Mouse (Mus musculus) thymus, postnatal 36 days (tissue): Measurements from ENCODE around the gene H2-M5.
"Not testable (repeated sequence)": the region's sequence is repeated elsewhere in the genome, so short reads cannot be mapped to it uniquely, and the experiment has no call there.

Source experiments
- DNase-seq, 2 experiments: peaks; one replicate each; pipeline ENCODE4 v3.0.0; 2022; ENCODE audit warnings: mixed read lengths in 2 of 2

Gene H2-M5

DNA sequence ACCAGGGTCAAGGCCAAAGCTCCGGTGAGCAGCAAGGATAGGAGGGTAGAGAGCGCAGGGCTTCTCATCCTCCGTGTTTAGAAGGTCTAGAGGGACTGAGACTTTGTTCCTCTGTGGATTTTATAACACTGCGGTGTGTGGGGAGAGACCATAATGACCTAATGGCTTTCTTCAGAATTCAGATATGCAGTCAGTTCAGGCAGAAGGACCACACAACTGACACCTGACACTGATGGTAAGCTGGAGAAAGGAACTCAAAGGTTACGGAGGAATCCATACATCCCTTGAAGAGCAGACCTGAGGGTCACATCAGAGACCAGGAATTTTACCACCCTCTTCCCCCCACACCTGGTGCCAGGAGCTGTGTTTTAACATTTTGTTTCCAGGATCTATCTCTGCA lies at the start of gene H2-M5:
TSS of gene H2-M5 (minus strand) at position 101 of the 400 bp plus-strand sequence.
- no peak for DNase-seq

DNA sequence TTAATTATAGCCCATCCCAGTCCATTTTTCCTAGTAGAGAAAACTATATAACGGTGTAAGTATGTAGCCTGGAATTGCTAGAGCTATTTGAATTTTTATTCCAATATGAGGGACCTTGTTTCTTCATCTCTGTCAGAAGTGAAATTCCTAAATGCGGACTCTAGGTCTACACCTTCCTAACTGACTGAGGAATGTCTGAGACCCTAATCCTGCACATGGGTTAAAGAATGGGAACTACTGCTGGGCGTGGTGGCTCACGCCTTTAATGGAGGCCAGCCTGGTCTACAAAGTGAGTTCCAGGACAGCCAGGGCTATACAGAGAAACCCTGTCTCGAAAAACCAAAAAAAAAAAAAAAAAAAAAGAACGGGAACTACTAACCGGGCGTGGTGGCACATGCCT lies 39.8 kb upstream of the H2-M5 start:
- no peak for DNase-seq

DNA sequence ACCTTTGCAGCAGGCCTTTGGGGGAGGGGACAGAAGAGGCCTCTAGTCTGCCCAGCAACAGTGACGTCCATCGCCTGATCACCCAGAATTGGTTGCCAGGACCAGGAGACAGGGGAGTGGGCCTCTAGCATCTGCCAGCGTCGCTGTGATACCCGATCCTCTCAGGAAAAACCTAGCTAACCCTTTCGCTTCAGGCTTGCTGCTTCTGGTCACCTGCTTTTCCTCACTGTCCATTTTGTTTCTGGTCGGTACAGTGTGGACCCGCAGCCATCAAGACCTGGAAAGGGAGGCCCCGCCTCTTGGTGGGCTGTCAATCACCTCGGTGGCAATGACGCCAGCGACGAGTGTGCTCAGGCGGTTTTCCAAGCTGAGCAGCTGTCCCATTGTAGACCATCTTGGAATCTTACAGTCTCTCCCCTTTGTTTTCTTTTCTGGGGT lies 39.4 kb upstream of the H2-M5 start:
- peak; percentile 72 to 78 for DNase-seq

DNA sequence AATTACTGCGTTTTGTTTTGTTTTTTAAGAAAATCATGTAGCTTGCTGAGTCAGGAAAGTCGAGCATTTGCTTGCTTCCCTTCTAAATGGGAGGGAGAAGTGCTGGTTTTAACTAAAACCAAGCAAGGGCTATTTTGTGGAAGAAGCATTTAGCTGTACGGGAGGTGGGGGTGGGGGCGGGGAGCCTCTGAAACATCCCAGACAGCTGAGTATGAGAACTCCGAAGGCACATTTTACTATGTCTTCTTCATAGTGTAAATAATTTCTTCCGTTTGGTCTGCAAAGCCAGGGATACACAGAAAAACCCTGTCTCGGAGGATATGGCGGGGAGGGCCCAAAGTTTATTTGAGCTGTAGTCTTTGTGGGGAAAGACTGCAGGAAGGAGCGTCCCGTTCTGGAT lies 38.9 kb upstream of the H2-M5 start:
- no peak for DNase-seq

DNA sequence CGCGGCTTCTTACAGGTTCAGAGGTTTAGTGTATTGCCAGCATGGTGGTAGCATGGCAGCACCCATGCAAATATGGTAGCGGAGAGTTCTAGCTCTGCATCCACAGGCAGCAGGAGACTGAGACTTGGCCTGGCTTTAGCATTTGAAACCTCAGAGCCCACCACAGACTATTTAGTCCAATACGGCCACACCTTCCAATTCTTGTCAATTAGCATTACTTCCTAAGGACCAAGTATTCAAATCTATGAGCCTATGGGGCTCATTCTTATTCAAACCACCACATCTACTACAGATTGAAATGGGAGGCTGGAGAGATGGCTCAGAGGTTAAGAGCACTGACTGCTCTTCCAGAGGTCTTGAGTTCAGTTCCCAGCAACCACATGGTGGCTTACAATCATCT lies 38.1 kb upstream of the H2-M5 start:
- DNase-seq: no peak

DNA sequence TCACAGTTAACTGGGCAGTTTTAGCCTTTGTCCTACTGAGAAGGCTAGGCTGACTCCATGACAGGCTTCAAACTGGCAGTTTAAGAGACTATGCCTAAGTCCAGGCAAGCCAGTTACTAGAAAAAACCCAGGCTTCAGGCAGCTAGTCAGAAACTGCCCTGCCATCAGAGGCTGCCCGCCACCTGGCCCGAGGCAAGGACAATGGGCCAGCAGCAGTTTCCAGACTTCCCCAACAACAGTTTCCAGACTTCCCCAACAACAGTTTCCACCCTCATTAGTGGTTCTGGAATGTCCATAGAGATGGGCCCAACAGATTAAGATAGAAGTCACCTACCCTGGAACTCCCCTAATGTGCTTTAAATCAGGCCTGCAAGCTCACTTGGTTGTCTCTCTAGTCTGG lies 37.1 kb upstream of the H2-M5 start:
- no peak for DNase-seq

DNA sequence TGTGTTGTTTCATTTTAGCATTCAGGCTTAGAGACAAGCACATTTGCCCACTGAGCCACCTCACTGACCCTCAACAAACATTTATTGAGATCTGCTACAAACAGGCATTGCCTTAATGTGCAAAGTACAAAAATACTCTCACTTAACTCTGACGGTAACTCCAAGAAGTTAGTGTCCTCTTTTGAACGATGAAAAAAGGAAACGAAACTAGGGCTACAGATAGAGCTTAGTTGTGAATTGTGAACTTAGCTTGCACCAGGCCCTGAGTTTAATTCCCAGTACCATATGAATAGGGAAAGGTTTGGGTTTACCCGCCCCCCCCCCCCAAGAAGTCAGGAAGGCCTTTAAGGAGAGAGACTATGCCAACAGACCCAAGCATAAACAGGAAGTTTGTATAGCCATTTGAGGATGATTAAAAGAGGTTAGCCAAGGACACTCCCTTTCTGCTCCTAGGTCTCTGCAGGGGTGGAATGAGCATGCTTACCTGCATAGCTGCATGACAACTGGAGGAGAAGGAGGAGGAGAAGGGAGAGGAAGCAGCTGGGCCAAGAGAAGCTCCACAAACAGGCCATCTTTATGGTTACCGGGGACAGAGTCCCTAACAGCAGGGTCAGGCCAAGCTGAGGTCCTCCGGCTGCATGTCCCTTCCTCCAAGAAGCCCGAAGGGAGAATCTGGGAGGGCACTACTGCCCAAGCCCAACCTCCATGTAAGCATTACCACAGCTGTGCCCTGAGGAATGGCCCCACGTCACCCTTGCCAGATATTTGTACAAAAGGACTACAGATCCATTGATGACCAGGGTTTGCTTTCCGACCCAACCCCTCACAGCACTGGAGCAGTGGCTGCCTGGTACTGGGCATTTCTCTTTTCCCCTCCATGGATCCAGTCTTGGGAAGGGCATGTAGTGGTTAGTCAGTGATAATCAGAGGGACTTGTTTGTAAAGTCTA lies 33.6 kb upstream of the H2-M5 start, which contains the start of gene Mog:
TSS of gene Mog (minus strand) at position 771 of the 949 bp plus-strand sequence.
- DNase-seq: no peak

DNA sequence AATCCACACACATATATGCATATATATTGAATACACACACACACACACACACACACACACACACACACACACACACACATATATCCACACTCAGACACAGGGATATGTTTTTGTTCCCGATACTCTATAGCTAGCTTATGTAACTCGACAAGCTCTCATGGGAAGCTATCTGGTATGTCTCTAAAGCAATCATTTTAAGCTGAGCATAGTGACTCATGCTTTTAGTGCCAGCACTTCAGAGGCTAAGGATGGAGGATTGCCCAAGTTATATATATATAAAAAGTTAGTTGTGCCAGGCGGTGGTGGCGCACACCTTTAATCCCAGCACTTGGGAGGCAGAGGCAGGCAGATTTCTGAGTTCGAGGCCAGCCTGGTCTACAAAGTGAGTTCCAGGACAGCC lies 29.9 kb upstream of the H2-M5 start:
- not testable (repeated sequence) for DNase-seq

DNA sequence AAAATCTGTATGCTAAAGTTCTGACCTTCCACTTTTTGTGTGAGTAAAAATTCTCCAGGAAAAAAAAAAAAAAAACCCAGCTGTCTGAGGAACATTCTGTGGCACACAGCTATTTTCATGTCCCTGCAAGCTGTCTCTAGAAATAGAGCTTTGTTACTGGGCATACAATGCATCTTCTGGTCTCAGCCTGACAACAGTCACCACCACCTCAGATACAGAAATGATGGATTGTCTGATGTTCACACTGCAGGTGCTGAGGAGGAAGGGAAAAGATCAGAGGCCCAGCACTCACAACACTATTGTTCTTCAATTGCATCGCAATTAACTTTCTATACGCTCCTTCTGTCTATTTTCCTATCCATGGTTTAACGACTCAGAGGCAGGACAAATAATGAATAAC lies 29.0 kb upstream of the H2-M5 start:
- DNase-seq: no peak

DNA sequence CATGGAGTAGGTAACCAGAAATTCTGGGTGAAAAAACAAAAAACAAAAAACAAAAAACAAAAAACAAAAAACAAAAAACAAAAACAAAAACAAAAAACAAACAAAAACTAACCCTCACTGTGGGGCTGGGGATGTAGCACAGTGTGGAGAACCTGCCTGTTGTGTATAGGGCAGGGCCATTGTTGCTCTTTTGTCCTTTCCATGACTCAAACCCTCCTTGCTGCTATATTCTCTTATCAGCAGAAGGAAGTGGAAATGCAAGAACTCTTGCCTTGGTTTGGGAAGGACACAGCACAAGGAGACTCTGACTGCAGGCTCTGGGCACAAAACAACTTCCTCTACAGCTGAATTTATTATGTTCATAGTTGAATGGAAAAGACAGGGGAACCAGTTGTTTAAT lies 27.0 kb upstream of the H2-M5 start:
- DNase-seq: no peak

DNA sequence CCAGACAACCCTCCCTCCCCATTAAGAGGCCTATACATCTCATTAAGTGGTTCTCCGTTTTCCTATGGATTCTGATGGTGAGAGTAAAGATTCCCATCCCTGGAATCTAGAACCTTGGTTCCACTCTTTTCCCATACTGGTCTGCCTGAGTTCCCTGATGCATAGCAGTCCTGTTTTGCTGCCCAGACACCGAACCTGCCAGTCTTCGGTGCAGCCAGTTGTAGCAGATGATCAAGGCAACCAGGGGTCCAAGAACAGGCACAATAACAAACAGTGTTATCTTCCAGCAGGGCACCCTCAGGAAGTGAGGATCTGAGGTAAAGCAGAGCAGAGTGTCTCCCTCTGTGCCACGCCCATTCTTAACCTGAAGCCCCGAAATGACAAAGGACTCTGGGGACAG lies 22.8 kb upstream of the H2-M5 start:
- no peak for DNase-seq

DNA sequence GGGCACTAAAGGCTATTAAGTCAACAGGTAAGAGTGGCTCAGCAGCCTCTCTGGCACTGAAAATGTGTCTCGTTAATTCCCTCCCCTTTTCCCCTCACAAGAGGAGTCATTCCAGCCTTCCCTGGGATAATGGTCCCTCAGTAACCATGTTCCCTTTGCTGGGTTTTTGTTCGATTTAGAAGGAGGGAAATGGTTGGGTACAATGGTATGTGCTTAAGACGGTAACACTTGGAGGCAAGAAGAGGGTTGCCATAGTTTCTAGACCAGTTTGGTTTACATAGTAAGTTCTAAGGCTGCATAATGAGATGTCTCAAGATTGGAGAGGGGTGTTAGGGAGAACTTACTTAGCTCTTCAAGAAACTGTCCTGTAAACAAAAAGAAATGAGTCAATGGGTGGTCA lies 22.4 kb upstream of the H2-M5 start:
- no peak for DNase-seq

DNA sequence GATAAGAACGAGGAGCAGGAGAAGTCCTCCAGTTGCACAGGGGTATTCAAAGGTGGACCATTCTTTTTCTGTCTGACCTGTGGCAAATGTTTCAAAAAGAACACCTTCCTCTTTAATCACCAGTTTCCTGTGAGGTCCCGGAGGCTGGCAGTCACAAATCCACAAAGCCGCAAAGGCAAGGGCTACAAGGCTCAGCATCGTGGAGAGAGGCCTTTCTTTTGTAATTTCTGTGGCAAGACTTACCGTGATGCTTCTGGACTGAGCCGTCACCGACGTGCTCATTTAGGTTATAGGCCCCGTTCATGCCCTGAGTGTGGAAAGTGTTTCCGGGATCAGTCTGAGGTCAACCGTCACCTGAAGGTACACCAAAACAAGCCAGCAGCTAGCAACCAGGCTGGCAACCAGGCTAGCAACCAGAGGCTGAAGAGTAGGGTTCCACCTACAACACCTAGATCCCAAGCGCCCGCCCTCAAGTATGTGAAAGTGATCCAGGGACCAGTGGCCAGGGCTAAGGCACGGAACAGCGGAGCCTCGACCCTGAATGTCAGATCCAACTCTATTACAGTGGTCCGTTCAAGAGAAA lies 20.2 kb upstream of the H2-M5 start:
- no peak for DNase-seq

DNA sequence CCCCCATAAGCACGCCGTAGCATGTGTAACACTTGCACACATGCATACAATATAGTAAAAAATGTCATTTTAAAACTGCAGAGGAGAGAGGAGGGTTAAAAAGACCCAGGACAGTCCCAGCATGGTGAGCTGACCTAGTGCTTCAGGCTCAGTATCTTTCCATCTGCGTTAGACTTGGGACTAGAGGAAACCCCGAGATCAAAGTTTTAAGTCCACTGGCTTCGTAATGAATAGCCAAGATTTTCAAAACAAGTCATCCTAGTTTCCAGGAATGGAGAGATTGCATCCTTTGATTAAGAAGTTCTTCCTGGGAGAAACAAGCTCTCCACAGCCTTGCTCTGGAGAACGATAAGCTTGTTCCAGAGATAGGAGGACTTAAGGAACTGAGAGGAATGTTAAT lies 18.8 kb upstream of the H2-M5 start:
- no peak for DNase-seq

DNA sequence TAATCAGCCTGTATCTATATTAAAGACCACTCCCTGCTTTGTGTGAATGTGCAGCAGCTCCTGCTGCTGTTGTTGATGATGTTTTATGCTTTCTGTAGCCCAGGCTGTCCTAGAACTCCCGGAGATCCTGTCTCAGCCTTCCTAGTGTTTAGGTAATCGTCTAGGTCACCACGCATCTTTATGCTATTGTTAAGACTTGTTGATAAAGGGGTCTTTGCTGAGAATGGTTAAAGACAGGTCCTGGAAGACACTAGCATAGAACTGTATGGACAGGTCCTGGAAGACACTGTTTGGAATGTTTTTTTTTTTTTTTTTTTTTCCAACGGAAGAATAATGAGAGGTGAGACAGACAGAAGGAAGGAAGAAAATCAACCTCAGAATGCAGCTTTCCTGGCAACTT lies 14.0 kb upstream of the H2-M5 start:
- no peak for DNase-seq

DNA sequence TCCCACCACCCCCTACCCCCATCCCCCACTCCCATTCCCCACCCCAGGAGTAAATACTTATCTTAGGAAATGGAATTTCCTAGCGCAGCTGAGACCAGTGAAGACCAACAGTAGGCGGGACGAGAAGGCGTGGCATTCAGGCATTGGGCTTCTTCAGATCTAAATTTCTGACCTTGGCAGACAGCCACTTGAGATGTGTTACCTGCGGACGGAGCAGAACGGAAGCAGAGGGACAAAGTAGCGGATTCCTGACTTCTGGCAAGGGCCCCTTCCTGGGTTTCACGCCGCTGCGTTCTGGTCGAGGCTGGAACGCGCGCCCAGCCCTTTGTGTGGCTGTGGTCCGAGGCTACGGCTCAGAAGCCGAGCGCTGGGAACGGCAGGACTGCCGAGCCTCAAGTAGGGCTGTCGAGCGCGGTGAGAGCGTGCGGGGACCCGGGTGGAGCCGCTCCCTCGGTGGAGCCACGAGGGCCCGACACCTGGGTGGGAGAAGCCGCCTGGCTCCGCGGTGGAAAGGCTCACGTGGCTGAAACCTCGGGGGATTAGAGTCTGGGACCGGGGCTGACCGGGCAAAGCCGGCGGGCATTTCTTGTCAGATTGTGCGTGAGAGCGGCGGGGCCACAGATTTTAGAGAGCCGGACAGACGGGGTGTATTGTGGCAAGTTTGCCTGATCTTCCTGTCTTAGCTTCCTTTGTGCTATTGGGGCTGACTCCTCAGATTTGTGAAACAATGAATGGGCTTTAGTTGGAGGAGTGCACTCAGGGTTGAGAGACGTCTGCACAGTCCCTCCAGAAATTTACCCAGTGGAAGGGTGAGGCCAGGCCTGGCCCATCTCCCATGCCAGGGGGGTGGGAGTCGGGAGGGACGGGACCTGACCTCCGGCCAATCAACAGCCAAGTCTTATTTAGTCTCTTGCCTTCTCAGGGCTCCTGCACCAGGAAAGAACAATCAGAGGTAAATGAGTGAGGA lies 13.3 kb upstream of the H2-M5 start:
- DNase-seq: no peak

DNA sequence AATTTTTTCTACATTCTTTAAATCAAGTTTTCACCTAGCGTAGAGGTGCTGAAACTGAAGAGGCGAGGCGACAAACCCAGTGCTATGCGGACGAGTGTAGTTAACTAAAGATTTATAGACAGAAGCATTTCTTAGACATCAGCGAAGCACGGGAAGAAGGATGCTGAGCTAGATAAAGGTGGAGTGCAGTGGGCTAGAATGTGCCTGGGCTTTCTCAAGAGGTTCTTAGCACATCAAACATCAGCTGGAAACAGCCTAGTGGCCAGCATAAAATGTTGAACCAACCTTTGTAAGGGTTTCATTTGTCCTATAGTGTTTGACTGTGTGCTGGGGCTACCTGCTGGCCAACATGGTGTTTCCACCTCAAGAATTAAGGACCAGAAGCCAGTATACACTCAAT lies 11.5 kb upstream of the H2-M5 start, which contains the start of gene Zfp57:
TSS of gene Zfp57 (plus strand) at position 301 of the 400 bp plus-strand sequence.
- no peak for DNase-seq

DNA sequence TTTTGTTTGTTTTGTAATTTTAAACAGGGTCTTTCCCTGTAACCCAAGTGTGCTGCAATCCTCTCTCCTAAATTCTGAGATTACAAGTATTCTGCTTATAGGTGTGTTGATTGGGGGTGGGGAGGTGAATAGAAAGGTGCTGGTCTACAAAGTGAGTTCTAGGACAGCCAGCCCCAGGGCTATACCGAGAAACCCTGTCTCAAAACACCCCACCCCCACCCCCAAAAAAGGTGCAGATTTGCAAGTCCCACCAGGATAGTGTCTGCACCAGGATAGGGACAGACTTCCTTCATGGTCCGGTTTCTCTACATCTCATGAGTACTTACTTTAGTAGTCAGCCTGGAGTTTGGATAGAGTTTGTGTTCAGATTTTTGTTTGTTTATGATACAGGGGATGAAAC lies 9.1 kb upstream of the H2-M5 start:
- no peak for DNase-seq

DNA sequence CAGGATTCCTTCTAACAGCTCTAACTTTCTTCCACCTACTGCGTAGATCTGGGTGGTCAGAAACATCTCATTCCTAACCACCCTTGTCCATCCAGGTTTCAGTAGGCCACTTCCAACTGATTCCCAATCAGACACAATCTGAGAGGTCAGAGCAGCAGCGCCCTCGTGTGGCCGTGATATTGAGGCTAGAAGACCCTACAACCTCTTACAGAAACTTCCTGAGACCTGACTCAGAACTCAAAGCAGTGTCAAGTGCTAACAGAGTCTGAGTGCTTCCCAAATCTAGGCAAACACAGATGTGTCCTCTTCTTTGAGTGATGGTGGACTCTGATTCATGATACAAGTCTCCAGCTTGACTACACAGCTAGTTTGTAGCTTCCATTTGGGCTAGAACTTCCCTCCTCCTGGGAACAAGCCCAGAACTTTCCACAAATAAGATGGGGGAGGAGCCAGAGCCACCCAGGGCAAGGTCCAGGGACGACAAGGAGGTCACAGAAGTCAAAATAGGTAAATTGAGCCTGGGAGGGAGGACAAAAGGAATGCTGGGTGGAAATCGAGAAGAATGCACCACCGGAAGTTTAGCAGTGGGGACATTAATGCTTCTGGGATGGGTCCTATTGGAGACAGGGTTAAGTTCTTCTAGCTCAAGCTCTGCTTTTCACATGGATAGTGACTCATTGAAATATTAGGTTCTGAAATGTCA lies 7.8 kb upstream of the H2-M5 start:
- peak; percentile 65 to 70 for DNase-seq

DNA sequence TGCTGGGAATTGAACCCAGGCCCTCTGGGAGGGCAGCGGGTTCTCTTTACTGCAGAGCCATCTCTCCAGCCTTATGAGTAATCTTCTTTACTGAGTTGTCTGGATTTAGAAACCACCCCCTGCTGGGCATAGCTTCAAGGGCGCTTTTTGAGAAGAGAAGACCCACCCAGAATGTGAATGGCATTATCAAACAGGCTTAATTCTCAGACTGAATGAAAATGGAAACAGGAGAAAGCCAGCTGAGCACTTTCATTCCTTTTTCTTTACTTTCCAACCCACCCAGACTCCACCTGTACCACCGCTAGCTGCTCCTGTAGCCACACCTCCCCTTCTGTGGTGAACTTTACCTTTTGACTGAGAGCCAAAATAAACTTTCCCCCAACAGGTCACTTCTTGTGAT lies 6.1 kb upstream of the H2-M5 start:
- no peak for DNase-seq

DNA sequence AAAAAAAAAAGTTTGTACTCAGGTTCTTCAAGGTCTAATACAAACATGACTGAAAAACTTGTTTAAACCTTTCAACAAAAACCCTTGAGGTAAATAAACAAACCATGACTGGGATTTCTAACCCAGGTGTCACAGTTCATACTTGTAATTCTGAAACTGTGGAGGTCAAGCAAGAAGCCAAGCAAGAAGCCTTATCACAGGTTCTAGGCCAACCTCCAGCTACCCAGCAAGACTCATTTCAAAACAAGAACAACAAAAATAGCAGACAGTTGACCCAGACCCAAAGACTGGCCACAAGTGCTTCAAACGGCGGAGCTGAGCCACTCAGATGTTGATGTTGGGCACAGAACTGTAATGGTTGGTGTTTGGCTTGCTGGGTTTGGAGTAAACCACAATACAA lies 5.2 kb upstream of the H2-M5 start:
- DNase-seq: no peak

DNA sequence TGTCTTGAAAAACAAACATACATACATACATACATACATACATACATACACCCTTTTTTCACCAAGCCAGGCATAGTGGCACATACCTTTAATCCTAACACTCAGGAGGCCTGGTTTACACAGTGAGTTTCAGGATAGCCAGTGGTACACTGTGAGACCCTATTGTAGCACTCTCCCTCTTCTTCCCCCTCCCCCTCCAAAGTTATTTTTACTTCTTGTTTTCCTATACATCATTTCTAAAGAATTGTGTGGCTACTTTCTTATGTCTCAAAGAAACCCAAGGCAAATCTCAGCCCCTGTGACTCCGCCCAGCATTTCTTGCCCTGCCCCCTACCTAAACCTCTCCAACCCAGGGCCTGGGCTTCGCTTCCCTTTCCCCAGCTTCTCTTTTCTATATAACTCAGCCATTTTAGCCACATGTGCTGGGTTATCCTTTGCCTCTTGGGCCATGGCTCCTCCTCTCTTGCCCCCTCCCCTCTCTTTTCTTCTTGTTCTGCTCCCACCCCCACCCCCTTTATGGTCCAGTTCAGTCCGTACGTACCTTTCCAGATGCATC lies 4.5 kb upstream of the H2-M5 start:
- no peak for DNase-seq
